Mouse (Mus musculus) hindbrain, embryonic 11.5 days (tissue): Measurements from ENCODE around the gene Rmnd5b. TPM values are rescaled to one million over a fixed set of nuclear protein-coding genes. Genes with fewer than 3 reads are reported as not detected.

Experiments
- ATAC-seq: fragments of 200-750 bp; cut with Nextera tagmentation; 2 replicates; pipeline ENCODE4 v1.8.0; 2017; ENCODE audit warnings: mild to moderate bottlenecking, moderate TSS enrichment, moderate library complexity; ENCODE audit not compliant: low FRiP score
- DNase-seq: peaks from one replicate; pipeline ENCODE4 v3.0.0-alpha.2; 2015; ENCODE audit warnings: low spot score
- H3K27ac ChIP-seq: fragments of 300-500 bp; sonication (generic); 2 replicates; pipeline ENCODE4 v1.5.1; 2014; ENCODE audit warnings: mild to moderate bottlenecking, low read depth, low read length
- H3K27me3 ChIP-seq: fragments of 300-500 bp; sonication (generic); 2 replicates; pipeline ENCODE4 v1.6.1; 2014; ENCODE audit warnings: mild to moderate bottlenecking, low read length, moderate library complexity, mixed read lengths; ENCODE audit not compliant: control insufficient read depth, insufficient read depth
- H3K36me3 ChIP-seq: fragments of 300-500 bp; sonication (generic); 2 replicates; pipeline ENCODE4 v1.6.1; 2014; ENCODE audit warnings: mild to moderate bottlenecking, low read length, moderate library complexity, mixed read lengths; ENCODE audit not compliant: control insufficient read depth, insufficient read depth
- H3K4me1 ChIP-seq: fragments of 300-500 bp; sonication (generic); replicated peaks from 2 replicates; pipeline ENCODE4 v1.6.1; 2014; ENCODE audit warnings: low read length, mixed read lengths; ENCODE audit not compliant: control insufficient read depth, insufficient read depth
- H3K4me2 ChIP-seq: fragments of 300-500 bp; sonication (generic); replicated peaks from 2 replicates; pipeline ENCODE4 v1.6.1; 2014; ENCODE audit warnings: mild to moderate bottlenecking, low read depth, low read length
- H3K4me3 ChIP-seq: fragments of 300-500 bp; sonication (generic); 2 replicates; pipeline ENCODE4 v1.5.1; 2014; ENCODE audit warnings: low read depth, low read length
- H3K9ac ChIP-seq: fragments of 300-500 bp; sonication (generic); 2 replicates; pipeline ENCODE4 v1.6.1; 2014; ENCODE audit warnings: low read depth, low read length
- H3K9me3 ChIP-seq: fragments of 300-500 bp; sonication (generic); 2 replicates; pipeline ENCODE4 v1.6.1; 2016; ENCODE audit warnings: low read length; ENCODE audit not compliant: control insufficient read depth
- WGBS: fragments of 180-500 bp; shearing (Covaris S2); extraction: QIAGEN DNeasy Blood & Tissue Kit; methylation state at CpG from one replicate; pipeline ENCODE4 v1.1.7; 2014; 5-methylcytosine and 5-hydroxymethylcytosine counted together
- polyA plus RNA-seq: library from polyadenylated mRNA; unstranded; fragments of >200 nt; fragmentation: Nextera tagmentation; extraction: Ambion mirVana; gene quantifications from 2 replicates; pipeline ENCODE4 v1.2.1, GENCODE M21; 2014

Rmnd5b gene
- polyA plus RNA-seq, 1 experiment from 2014 or later, result 43.7 TPM

DNA sequence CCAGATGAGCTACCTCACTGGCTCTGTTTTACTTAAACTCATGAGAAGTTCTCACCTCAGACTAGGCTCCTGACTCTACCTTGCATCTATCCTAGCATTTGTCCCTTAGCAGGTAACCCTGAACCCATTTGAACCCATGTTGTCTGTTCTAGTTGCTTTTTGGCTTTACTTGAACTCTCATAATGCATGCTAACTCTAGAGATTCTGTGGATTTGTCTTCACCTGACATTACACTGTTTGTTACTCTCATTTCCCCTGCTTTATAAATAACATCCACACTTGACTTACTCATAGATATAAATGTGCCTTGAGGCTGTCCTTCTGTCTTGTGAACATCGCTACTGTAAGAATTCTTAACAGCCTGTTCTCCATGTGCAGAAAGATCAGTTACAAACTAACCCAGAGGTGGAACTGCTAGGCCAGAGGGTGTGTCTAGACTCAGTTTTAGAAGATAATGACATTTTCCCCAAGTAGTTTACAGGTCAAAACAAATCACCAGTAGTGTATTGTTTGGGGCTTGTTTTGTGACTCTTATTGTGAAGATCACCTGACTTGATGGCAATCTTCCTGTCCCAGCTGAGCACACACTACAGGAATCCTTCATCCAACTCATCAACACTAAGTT is 40.1 kb downstream of the Rmnd5b start:
- no peaks in the 10 kb centered on the region; the same call in 1 of the 2 replicates for H3K4me1 ChIP-seq
- 98% methylated on average over 1 of the region's 1 CpGs for WGBS
- no peak overlapping the region for H3K4me3 ChIP-seq
- DNase-seq (no peak), ATAC-seq (no peak)
- no peak overlapping the region for H3K4me2 ChIP-seq
- H3K27ac ChIP-seq, result no peak overlapping the region
- H3K9ac ChIP-seq, result no peak overlapping the region
- peaks cover 26% of the 10 kb centered on the region for H3K36me3 ChIP-seq
- no peaks in the 10 kb centered on the region for H3K27me3 ChIP-seq
- no peaks in the 10 kb centered on the region for H3K9me3 ChIP-seq

DNA sequence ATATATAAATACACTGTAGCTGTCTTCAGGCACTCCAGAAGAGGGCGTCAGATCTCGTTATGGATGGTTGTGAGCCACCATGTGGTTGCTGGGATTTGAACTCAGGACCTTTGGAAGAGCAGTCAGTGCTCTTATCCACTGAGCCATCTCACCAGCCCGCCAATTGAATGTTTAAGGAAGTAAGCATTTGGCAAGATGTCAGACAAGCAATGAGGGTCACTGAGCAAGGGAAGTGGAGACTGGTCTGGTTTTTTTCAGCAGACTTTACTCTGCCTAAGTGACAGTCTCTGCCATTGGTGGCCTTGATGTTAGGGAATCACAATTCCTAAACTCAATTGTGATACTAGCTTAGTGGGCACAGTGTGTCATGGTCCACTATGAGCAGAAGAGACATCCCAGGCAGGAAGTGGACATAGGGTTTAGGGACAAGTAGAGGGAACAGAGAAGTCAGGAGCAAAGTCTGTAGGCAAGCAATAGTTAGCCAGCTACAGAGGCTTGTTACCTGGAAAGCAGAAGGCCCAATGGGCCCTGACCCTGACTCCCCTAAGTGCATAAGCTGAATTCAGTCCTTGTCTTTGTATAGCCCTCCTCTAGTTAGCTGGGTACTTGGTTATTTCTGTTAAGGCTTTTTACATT is 40.9 kb downstream of the Rmnd5b start:
- DNase-seq, result no peak
- Histone ChIP-seq H3K4me3 (no peak overlapping the region), H3K27me3 (no peaks in the 10 kb centered on the region), H3K9ac (no peak overlapping the region), H3K4me2 (no peak overlapping the region), H3K36me3 (peaks cover 28% of the 10 kb centered on the region), H3K9me3 (no peaks in the 10 kb centered on the region), H3K4me1 (no peaks in the 10 kb centered on the region; the same call in 1 of the 2 replicates), H3K27ac (no peak overlapping the region)
- 71% methylated on average over 3 of the region's 3 CpGs for WGBS
- 0 out of 2 replicates have a peak, but pooled peaks have one; percentile 20 for ATAC-seq

DNA sequence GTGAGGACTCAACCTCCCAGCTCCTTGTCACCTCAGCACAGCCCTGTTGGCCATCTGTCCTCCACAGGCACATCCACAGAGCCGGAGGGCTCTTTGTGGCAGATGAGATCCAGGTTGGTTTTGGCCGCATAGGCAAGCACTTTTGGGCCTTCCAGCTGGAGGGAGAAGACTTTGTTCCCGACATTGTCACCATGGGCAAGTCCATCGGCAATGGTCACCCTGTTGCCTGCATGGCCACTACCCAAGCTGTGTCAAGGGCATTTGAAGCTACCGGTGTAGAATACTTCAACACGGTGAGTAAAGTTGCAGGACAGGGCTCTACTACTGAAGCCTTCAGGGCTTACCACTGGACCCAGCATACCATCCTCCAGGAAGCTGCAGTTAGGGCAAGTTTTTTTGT is 41.8 kb downstream of the Rmnd5b start:
- no peaks in the 10 kb centered on the region for H3K9me3 ChIP-seq
- no peak overlapping the region for H3K9ac ChIP-seq
- H3K36me3 ChIP-seq, result peaks cover 23% of the 10 kb centered on the region
- no peak overlapping the region for H3K4me2 ChIP-seq
- 91% methylated on average over 6 of the region's 6 CpGs for WGBS
- no peak for DNase-seq
- no peaks in the 10 kb centered on the region for H3K4me1 ChIP-seq
- H3K4me3 ChIP-seq, result no peak overlapping the region
- no peak for ATAC-seq
- H3K27me3 ChIP-seq, result no peaks in the 10 kb centered on the region
- H3K27ac ChIP-seq, result no peak overlapping the region

DNA sequence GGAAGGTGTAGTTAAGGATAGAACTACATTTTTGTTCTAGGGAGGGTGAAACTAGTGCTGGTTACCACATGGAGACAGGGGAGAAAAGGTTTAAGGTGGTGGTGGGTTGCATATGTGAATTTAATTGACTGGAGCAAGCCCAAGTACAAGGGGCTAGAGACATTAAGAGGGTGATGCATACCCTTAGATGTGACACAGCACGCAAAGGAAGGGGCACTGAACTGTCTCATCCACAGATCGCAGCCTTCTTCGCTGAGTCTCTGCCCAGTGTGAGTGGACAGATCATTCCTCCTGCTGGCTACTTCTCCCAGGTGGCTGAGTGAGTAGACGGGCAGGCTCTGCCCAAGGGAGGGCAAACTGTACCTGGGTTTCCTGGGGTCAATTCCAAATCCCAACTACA is 42.3 kb downstream of the Rmnd5b start:
- no peaks in the 10 kb centered on the region for H3K27me3 ChIP-seq
- no peak for DNase-seq
- H3K9me3 ChIP-seq, result no peaks in the 10 kb centered on the region
- H3K9ac ChIP-seq, result no peak overlapping the region
- no peaks in the 10 kb centered on the region for H3K4me1 ChIP-seq
- no peak overlapping the region for H3K4me2 ChIP-seq
- no peak overlapping the region for H3K4me3 ChIP-seq
- no peak overlapping the region for H3K27ac ChIP-seq
- no peak for ATAC-seq
- peaks cover 18% of the 10 kb centered on the region for H3K36me3 ChIP-seq
- WGBS, result 96% methylated on average over 4 of the region's 4 CpGs

DNA sequence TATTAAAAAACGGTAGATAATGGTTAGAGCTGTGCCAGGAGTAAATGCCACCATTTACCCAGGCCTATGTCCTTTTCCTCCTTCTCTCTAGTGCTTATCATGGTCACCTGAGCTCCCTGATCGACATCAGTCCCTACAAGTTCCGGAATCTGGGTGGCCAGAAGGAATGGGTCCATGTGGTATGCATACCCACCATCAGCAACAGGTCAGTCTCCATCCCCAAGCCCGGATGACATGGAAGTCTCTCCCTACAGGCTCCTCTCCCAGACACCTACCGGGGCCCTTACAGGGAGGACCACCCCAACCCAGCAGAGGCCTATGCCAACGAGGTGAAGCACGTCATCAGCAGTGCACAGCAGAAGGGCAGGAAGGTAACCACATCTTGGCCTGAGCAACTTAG is 43.8 kb downstream of the Rmnd5b start:
- DNase-seq (no peak), ATAC-seq (no peak)
- no peak overlapping the region for H3K4me3 ChIP-seq
- no peaks in the 10 kb centered on the region for H3K4me1 ChIP-seq
- H3K27ac ChIP-seq, result no peak overlapping the region
- no peak overlapping the region for H3K9ac ChIP-seq
- no peaks in the 10 kb centered on the region for H3K9me3 ChIP-seq
- peaks cover 27% of the 10 kb centered on the region for H3K36me3 ChIP-seq
- no peak overlapping the region for H3K4me2 ChIP-seq
- 96% methylated on average over 7 of the region's 7 CpGs for WGBS
- H3K27me3 ChIP-seq, result no peaks in the 10 kb centered on the region

DNA sequence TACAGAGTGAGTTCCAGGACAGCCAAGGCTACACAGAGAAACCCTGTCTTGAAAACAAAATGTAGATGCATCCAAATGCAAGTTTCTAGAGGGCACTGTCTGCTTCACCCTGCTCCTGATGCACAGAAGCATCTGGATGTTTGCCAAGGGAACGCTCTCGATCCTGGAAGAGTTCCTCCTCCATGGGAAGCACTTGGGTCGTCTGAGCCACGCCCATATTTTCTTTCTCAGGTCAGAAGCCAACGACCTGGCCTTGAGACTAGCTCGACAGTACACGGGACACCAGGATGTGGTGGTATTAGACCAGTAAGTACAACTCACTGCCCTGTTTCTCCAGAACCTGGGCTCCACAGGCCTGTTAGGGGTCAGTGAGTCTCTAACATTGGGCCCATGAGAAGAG is 44.5 kb downstream of the Rmnd5b start:
- no peaks in the 10 kb centered on the region for H3K27me3 ChIP-seq
- no peak overlapping the region for H3K9ac ChIP-seq
- no peak overlapping the region for H3K27ac ChIP-seq
- 89% methylated on average over 7 of the region's 7 CpGs for WGBS
- H3K36me3 ChIP-seq, result peaks cover 31% of the 10 kb centered on the region
- no peaks in the 10 kb centered on the region for H3K4me1 ChIP-seq
- DNase-seq (no peak), ATAC-seq (no peak)
- H3K4me3 ChIP-seq, result no peak overlapping the region
- no peaks in the 10 kb centered on the region for H3K9me3 ChIP-seq
- H3K4me2 ChIP-seq, result no peak overlapping the region

DNA sequence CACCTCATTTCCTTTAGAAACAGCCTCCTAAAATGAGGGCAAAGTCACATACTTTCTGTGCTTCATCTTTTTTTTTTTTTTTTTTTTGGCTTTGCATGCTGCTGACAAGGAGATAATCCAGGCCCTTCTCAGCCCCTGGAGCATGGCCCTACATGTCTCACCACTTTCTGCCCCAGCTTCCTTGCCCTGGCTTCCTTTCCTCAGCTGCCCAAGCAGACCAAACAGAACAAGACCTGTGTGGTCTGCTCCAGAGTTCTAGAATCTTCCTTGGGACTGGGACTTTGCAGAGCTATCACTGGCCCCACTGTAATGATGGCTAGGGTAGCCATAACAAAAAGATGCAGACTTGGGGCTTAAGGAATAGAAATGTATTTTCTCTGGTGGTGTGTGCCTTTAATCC is 45.7 kb downstream of the Rmnd5b start:
- Histone ChIP-seq H3K27me3 (no peaks in the 10 kb centered on the region), H3K4me1 (no peaks in the 10 kb centered on the region; the same call in 1 of the 2 replicates), H3K36me3 (peaks cover 31% of the 10 kb centered on the region), H3K9ac (no peak overlapping the region), H3K4me3 (no peak overlapping the region), H3K4me2 (no peak overlapping the region), H3K27ac (no peak overlapping the region), H3K9me3 (no peaks in the 10 kb centered on the region)
- no peak for ATAC-seq
- DNase-seq, result no peak

DNA sequence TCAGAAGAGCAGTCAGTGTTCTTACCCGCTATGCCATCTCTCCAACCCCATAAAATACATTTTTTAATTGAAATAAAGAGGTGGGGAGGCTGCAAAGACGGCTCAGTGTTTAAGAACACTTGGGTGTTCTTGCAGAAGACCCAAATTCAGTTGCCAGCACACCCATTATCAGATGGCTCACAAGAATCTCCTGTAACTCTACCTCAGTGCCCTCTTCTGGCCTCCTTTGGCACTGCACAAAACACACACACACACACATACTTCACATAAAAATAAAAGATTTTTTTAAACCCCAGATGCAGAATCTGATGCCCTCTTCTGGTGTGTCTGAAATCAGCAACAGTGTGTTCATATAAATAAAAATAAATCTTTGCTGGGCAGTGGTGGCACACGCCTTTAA is 46.9 kb downstream of the Rmnd5b start:
- WGBS, result 95% methylated on average over 3 of the region's 3 CpGs
- Histone ChIP-seq H3K36me3 (peaks cover 28% of the 10 kb centered on the region), H3K4me3 (no peak overlapping the region)

DNA sequence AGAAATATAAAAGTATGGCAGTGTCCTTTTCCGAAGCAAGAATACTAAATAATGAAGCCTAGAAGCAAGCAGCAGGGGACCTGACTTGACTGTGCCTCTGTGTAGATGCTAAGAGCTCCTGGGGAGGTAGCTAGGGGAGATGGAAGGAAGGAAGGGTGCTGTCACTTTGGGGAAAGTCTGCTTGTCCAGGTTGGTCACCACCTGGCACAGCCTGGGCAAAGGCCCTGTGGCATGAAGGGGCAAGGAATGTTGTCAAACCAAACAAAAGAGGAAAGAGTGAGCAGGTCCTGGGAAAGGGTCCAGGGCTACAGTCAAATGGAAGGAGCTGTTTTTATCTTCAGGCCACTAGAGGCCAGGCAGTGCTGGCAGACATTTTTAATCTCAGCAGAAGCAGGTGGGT is 48.6 kb downstream of the Rmnd5b start:
- Histone ChIP-seq H3K4me3 (no peak overlapping the region), H3K4me2 (no peak overlapping the region), H3K27me3 (no peaks in the 10 kb centered on the region), H3K27ac (no peak overlapping the region), H3K9ac (no peak overlapping the region), H3K4me1 (peaks cover 3% of the 10 kb centered on the region), H3K36me3 (peaks cover 28% of the 10 kb centered on the region), H3K9me3 (no peaks in the 10 kb centered on the region)
- DNase-seq (no peak), ATAC-seq (no peak)
- 96% methylated on average over 1 of the region's 1 CpGs for WGBS

More for the DNA sequence above, 46.9 kb downstream of the Rmnd5b start:
- peaks cover 2% of the 10 kb centered on the region for H3K4me1 ChIP-seq
- no peak overlapping the region for H3K9ac ChIP-seq
- ATAC-seq, result no peak
- no peak overlapping the region for H3K4me2 ChIP-seq
- no peaks in the 10 kb centered on the region for H3K27me3 ChIP-seq
- no peak for DNase-seq
- H3K27ac ChIP-seq, result no peak overlapping the region
- no peaks in the 10 kb centered on the region for H3K9me3 ChIP-seq
